Mouse (Mus musculus) 3134 (cell line): ENCODE results near the gene Adarb2.

Source experiments
- DNase-seq: peaks from one replicate; pipeline ENCODE4 v3.0.0-alpha.2; 2011; ENCODE audit warnings: low spot score; ENCODE audit not compliant: insufficient read length; ENCODE audit errors: extremely low read depth

The Adarb2 gene

GRCm38 (mm10) chr13:8782636-8783035 lies 580.0 kb downstream of the Adarb2 start:
- DNase-seq: no peak

- no peak for DNase-seq
These were observed 581.1 kb downstream of the Adarb2 start for GRCm38 (mm10) chr13:8783686-8784307.

- DNase-seq: no peak
These were observed 581.8 kb downstream of the Adarb2 start for GRCm38 (mm10) chr13:8784308-8785061.

GRCm38 (mm10) chr13:8785185-8785584 lies 582.5 kb downstream of the Adarb2 start:
- DNase-seq: no peak

- DNase-seq: no peak
These were observed 590.6 kb downstream of the Adarb2 start for GRCm38 (mm10) chr13:8793217-8793616.

- no peak for DNase-seq
These were observed 597.9 kb downstream of the Adarb2 start for GRCm38 (mm10) chr13:8800576-8800975.

- peak; percentile 17 for DNase-seq
These were observed 603.3 kb downstream of the Adarb2 start for GRCm38 (mm10) chr13:8805931-8806330.
